Mouse (Mus musculus): ENCODE data around the gene Ap4m1.

GRCm38 (mm10) chr5:138207253-138207652, 35.5 kb downstream of the Ap4m1 start:
- TF ChIP-seq CTCF (IDR thresholded peaks at IDR 0.05; ENCODE audit: insufficient read depth, low read depth, low read length) (no peak), POLR2A (IDR thresholded peaks at IDR 0.05; ENCODE audit: insufficient read depth, low read depth, low read length) (no peak)

Data from olfactory bulb, adult 2 months (tissue).